Mouse (Mus musculus) stomach, postnatal 0 days (tissue): Measurements from ENCODE around the gene Tgfbr1.

Experiments used
- CTCF ChIP-seq: IDR thresholded peaks from 2 replicates; pipeline ENCODE4 v1.5.1; 2016; ENCODE audit warnings: antibody characterized with exemption, low read depth, mild to moderate bottlenecking, moderate library complexity
- EP300 ChIP-seq: optimal IDR thresholded peaks from 2 replicates; pipeline ENCODE3; 2016; ENCODE audit warnings: antibody characterized with exemption

DNA sequence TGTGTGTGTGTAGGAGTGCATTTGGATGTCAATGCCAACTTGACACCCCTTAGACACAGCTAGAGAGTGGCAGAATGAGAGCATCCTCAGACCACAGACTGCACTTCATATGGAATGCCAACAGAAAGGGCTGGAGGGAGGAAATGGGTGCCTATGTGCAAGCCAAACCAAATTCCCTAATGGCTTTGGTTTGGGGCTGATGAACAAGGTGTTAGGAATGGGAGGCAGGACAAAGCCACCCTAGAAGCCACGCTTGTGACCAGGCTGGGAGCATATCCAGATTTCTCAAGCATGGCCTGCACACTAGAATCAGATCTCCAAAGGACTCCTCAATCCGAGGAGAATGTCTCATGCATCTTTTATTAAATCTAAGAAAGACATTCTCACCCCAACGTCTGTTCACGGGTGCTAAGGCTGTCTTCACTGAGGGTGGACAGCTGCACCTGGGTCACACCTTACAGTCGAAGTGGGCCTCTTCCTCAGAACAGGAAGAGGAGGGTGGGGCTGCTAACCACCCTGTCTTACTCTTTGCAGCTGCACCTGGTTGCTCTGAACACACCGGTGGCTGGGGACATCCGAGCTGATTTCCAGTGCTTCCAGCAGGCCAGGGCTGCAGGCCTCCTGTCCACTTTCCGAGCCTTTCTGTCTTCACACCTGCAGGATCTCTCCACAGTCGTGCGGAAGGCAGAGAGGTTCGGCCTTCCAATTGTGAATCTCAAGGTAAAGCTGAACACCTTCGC, 43.0 kb upstream of the Tgfbr1 start:
- TF ChIP-seq EP300 (no peak), CTCF (no peak)
